Mouse (Mus musculus): ENCODE measurements around the gene Rbfox1.

Rbfox1 gene

DNA sequence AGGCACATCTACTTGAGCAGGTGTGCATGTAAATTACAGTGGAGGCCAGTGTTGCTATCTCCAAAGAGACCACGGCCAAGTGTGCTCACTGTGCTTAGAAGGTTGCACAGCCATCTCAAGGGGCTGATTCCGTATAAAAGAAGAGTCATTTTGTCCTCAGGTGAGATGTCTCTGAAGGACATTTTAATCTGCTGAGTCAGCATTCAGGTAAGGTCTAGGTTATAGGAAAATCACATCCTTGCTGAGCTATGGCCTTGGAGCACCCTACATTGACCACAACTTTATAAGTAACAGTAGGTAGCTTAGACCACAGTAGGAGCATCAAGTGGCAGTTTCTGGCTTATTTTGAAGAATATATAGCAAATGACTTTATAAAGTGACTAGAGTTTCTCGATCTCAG, 848.3 kb downstream of the Rbfox1 start:
- DNase-seq = no peak

DNA sequence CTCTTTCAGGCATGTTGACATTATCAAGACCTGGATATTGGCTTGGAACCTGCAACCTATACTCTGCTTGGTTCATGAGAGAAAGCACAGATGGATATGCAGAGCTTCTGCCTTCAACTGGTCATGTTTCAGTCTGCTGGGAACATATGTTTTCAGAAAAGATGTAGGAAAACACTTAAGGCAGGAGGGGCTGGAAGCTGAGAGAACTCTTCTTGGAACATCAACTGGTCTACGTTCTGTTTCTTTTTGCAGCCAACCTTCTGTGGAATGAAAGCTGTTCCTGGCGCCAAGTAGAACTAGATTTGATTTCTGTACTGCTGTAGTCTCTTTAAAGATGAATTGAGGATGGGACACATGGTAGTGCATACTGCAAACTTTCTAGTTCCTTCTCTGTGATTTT, 851.4 kb downstream of the Rbfox1 start:
- no peak for DNase-seq

DNA sequence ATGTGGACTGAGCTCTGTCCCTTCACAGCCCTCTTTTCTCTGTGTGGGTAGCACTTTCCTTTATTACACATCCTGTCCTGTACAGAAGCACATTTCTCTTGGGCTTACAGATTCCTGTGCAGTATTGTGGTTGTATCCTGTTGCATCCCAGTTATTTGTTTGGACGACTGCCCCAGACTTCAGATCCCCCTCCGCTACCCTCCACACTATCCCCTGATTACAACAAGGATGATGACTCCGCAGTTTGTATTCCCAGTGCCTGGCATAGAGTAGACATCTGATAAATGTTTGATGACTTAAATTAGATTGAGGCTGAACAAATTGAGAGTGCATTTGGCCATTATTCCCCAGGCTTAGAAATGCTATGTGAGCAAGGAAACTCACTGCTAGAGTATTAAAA, 851.8 kb downstream of the Rbfox1 start:
- DNase-seq = no peak

DNA sequence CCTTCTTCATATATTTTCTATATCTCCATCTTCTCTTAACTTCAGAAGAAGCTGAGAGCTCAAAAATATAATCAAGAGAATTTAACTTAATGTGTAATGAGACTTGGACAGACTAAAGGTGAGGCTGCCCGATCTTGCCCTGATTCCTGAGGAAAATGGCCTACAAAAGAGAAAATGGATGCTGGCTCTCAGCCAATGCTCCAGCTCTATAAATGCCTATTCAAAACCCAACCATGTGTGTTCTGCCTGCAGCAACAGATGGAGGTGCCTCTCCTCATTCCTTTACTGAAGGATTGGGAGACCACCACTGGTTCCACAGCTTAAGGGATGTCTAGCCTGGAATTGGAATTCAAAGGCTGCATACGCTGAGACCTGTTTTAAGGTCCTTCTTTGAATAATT, 861.0 kb downstream of the Rbfox1 start:
- DNase-seq = no peak

DNA sequence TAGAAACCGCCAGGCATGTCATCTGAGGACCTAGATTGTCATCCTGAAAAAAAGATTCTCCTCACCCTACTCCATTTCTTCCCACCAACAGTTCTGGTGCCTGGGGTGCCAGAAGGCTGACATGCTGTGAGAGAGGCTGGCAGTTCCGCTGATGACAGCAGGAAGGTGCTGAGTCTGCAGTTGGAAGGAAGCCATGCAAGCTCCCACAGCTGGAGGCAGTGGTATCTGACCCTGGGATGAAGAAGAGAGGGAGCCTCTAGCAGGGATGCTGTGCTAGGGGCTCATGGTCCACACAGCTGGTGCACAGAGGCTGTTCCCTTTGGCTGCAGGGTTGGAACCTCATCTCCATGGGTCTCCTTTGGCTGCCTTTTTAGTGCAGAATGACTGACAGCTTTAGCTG, 865.3 kb downstream of the Rbfox1 start:
- no peak for DNase-seq

DNA sequence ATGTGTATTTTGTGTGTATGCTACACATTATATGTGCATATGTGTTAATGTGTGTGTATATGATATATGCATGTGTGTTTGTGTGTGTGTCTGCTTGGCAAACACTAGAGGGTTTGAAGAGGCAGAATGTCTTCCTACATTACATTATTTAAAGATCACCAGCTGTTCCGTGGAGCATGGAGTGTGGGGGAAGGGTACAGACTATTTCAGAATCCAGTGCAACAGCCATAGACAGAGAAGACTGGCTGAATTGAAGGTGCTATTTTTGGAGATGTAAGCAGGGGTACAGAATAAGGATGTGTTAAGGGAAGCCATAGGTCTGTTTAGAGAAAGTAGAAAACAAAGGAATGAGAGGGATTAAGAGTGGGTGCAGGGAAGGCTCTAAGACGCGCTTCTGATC, 869.7 kb downstream of the Rbfox1 start:
- DNase-seq = no peak

DNA sequence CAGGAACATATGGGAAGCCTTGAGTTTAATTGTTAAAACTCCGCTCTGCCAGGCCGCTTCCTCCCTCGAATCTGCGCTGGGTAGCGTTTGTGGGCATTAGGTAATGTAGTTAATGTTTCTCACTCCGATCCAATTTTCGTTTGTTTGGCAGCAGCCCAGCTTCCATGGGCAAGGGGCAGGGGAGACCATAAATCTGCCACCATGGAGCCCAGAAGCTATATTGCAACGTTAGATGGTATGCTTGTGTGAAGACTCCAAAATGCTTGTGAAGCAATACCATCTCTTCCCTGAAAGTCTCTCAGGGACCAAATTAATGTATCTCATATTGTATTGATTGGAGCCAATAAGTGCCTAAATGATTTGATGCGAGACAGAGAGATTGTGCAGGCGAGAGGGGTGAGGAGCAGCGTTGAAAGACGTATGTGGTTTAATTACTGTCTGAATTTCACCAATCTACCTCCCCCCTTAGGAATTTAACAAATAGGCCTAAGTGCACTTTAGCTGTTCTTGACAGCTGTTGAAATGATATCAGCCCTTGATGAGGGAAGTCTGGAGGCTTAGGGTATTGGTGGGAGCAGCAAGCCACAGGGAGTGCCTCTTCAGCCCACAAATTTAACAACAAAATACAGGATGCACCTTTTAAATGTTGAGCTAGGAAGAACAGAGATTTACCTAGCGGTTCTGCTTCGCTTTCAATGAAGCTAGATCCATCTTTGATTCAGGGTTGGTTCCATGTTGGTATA, 884.5 kb downstream of the Rbfox1 start:
- DNase-seq = no peak

DNA sequence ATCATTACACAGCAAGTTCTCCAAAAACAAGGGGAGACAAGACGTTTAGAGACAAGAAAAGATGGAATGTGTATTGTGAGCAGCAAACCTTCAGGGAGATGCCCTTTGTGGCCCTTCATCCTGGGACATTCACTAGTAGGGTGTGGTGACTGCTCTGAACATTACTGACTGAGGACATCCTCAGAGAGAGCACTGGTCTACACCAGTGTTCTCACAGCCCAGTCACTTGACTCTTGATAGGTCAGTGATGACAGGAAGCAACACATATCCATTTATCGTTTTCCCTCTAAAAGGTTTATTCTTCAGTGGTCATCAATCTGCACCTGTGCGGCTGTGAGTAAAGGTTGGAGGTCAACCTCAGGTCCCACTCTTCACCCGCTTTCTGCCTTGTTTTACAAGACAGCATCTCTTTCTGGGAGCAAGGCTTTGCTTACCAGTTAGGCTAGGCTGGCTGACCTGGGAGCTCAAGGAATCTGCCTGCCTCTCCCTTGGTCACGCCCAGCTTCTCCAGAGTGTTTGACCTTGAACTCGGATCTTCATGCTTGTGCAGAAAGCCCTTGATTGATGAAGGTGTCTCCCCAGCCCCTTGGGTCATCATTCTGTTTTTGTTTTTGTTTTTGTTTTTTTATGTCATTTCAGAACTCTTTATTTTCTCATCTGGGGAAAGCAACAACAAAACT, 892.5 kb downstream of the Rbfox1 start:
- no peak for DNase-seq

DNA sequence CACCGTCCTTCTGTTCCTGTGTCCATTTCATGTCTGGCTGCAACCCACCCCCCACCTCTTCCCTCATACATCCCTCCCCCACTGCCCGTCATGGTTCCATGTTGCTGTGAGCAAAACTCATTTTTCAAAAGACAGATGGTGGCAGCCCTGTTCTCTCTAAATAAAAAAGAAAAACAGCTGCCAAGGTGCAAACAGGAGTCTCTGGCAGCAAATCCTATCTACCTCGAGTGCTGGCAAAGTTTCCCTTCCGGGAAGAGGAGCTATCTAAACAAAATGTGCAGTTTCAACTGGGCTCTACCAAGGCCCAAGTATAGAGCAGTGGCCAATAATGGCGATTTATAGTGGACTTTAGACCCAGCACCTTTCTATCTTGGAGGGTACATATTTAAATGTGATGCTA, 899.0 kb downstream of the Rbfox1 start:
- no peak for DNase-seq

DNA sequence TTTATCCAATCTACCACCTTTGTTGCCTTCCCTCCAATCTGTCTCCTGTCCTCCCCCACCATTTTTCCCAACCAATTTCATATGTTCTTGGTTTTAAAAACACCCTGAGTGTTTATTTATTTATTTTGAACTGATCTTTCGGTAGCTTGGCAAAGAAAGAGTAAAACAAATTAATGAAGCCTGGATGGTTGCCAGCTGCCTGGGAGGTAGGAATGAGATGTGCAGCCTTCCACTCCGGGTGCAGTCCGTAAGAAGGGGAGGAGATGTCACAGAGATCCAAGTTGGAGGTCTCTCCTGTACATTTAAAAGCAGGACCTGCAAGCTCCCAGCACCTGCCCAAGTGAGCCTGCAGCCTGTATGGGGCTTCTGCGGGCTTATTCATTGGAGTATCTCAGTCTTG, 899.9 kb downstream of the Rbfox1 start:
- no peak for DNase-seq

DNA sequence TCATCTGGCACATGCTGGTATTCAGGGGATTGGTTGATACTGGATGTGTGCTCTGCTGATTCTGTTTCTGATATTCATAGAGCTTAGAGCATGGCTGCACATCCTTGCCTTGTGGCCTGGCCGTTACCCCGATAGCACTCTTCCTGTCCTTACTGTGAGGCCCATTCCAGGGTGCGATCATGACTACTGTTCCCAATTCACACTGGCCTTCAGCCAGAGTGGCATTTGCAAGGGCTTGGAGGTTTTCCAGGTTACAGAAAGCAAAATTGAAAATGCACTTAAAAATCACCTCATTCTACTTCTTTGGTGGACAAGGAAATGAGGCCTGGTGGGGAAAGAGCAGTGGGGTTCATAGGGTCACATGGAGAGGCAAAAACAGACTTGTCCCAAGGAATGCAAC, 906.1 kb downstream of the Rbfox1 start:
- no peak for DNase-seq

DNA sequence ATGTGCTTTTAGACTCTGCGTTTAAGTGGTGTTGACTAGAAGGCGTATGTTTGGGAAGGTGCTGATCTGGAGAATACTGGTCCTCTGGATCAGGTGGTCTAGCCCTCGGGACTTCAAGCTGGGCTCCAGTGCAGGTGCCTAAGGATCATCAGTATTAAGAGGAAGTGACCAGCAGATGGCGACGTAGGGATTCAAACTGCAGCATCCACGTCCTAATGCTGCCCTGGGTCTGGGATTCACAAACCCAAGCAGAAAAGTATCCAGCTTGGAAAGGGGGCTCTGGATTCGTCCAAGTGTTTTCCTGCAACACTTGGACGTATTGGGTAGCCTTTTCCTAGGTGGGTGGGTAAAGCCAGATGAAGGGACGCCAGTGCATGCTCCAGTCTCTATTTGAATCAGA, 906.5 kb downstream of the Rbfox1 start:
- DNase-seq = no peak

DNA sequence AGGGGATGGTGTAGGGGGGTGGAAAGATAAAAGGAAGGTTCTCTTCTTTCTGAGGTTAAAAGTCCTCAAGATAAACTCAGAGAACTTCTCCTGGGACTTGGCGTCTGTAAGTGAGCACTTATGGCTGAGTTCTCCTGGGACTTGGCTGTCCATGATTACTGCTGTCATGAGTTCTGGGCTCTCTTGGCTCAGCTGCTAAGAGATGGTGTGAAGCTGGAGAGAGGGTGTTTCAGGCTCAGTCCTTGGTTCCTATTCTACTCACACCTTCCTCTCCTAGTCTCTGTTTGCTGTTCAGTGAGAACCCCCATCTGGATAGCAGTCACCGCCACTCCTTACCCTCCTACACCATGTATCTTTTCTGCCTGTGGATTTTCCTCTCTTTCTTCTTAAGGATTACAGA, 921.1 kb downstream of the Rbfox1 start:
- DNase-seq = no peak

DNA sequence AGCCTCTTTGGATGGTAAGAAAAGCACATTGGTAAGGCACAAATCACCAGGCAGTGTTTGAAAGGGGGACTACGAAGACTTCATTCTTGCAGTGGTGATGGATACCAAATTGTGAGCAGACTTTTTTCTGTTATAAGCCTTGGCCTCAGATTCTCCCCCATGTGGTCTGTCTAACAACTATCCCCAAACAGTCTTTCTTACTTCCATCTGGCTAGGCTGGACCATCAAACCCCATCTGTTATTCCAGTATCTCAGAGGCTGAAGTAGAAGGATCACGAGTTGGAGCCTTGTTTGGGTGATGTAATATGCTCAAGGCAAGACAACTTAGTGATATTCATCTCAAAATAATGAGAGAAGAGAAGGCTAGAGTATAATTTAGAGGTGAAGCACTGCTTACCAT, 922.7 kb downstream of the Rbfox1 start:
- no peak for DNase-seq

DNA sequence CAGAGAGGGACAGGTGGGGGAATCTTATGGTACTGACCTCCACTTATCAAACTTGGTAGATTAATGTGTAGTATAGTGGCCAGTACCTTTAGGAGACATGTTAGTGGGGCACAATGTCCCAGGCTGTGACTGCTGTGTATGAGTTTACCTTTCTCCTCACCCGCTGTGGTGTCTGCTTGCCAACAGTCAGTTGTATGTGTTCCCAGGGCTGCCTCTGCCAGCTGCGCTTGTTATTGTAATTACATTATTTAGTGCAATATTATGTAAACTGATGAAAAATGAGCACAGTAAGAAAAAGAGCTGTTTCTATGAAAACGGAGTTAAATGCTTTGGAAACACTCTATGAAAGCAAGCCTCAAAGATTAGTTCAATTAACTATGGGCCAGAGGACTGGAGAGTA, 928.7 kb downstream of the Rbfox1 start:
- no peak for DNase-seq

DNA sequence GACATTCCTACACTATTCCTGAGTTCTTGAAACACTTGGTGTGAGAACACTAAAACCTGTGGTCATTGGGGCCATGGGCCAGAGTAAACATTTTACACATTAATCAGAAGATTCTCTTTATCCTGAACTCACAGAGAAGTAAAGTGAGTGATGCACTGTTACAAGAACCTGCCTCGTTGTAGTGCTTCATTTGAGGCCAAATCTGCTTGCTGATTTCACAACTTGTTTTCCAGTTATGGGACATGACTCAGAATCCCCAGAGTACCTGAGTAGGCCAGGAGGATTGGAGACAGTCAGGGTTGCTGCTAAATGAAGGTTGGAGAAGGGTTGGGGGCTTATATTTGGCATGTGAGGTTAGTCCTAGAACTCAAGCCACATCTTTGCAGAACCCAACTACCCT, 936.6 kb downstream of the Rbfox1 start:
- DNase-seq = no peak

DNA sequence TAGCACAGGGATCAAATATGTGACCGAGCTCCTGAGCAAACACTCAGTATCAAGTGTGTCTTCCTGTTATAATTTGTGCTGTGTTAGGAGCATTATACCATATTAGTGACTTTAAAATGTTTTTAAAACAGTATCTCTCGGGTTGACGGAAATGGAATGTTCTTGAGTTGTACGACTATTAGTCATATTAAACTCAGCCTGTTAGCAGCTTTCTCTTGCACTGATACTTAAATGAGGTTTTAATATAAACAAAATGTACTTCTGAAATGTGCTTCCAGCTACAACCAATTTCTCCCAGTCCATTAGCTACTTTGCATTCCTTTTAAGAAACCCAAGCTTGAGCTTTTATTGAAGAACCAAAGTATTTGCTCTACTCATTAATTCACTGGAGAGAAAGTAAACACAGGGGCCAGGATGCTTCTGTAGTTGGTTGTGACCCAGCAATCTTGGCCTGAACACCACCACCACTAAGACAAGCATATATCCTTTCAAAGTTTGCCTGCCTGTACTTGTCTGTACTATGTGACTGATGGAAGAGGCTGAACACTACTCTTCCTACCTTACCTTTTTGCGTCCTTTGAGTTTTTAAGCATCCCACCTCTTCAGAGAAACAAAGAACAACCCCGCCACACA, 944.9 kb downstream of the Rbfox1 start:
- no peak for DNase-seq

DNA sequence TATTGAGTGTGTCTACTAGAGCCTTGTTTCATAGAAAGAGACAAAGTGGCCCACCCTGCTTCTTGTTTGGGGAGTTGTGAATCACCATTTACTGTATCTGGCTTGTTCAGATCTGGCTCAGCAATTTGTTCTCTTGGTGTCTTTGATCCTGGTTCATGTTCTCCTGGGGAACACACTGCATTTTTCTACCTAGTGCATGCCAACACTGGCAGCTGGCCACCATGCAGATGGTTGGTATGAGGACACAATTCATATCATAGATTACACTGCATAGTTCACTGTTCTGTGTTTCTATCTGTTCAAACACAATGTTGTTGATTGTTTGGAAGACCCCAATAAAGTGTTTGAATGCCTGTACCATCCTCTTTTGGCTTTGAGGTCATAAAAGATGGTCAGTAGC, 948.3 kb downstream of the Rbfox1 start:
- no peak for DNase-seq

DNA sequence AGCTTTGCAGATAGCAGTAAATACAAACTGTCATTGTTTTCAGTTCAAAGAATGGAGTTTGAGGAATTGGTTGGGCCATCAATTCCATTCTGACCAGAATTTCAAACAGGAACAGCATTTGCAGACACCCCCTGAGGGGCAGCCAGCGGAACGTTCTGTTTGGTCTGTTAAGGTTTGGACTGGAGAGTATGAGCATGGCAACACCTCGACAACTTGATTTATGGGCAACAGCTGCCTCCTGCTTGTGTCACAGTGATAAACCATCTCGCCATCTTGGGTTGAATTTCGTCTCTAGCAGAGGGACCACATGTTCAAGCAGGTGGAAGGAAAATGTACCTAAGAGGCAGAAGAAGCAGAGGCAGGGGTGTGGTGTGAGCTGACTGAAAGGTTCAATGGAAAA, 949.9 kb downstream of the Rbfox1 start:
- DNase-seq = no peak

DNA sequence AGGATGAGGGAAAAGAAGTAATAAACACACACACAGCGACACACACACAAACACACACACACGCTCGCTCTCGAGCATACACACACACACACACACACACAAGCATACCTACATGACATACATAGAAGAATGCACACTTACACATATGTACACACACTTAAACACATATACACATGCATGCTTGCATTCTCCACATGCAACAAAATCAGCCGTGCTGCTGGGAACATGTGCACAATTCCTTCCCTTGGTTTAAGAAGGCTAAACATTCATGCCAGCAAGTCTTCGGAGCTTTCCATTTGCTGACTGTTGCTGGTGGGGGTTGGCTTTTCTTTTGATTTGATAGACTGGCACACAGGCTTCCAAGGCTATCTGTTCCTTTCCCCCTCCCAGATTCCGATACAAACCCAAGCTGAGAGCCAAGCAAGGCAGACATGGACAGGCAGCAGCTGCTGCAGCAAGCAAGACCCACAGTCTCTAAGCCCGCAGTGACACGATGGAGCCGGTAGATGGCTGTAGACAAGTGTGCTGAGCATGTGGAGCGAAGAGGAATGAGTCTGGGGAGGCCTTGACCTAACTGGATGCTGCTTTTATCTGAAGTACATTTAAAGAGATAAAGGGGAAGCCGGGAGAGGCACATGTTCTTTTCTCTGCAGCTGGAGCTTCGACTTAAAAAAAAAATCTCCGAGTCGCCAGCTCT, 954.3 kb downstream of the Rbfox1 start:
- DNase-seq = no peak

DNA sequence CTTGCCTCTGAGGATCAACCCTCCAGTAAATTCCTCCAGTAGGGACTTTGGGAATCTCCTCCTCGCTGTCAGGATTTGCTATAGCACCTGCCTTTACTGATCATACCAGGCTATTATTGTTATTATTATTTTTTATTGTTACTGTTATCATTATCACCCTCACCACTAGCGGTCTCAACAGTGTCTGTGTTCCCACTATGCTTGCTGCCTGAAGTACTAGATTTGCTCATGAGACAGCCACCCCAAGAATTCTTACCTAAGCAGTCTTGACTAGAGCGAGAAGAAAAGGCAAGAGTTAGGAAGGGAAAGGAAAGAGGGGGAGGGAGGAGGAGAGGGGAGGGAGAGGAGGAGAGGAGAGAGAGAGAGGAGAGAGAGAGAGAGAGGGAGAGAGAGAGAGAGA, 954.9 kb downstream of the Rbfox1 start:
- no peak for DNase-seq

DNA sequence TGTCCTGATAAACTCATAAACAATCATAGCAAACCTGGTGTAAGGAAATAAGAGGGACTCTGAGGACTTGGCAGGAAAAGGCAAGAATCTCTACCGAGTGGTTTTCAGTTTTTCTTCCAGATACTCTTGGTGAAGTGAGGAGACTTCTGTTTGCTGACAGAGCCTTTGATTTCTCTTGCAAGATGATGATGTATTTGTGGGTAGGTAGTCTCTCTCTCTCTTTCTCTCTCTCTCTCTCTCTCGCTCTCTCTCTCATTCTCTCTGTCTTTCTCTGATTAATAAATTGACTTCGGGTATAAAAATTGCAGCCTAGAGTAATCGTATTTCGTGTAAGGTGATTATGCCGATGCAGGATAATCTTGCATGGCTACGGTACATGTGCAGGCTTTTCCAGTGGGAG, 955.3 kb downstream of the Rbfox1 start:
- no peak for DNase-seq

DNA sequence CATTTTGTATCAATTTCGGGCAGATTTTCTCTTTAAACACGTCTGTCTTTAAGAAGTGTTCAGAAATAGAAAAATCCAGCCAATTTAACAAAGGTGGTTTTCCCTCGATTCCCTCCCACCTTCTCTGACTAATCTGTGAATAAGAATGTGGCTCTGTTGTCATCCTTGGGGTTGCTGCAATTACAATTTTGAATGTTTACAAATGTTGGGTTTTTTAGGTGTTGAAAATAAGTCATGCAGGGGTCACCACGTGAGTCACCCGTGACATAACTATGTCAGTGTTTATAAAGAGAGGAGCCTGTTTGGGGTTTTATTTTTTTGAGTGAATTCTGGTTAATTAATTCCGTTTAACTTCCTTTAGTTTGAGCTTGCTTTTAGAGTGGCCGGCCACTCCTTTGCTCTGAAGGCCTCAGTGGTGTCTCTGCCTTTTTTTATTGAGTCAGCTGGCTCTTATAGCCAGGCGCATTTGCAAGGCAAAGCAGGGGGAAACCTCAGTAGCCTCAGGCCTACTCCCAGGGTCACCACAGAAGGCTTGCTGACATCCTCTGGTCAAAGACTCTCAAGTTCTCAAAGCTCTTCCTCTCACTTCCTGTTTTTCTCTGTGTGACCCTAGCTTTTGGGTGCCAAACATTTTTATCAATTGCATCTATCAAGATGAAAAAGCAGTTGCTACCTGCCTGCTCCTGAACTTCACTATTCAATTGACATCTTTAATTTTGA, 957.1 kb downstream of the Rbfox1 start:
- no peak for DNase-seq

Data from thymus, adult 18-20 months (tissue).